20 mouse cellular contexts compared by ENCODE assay signal in the genomic region with DNA sequence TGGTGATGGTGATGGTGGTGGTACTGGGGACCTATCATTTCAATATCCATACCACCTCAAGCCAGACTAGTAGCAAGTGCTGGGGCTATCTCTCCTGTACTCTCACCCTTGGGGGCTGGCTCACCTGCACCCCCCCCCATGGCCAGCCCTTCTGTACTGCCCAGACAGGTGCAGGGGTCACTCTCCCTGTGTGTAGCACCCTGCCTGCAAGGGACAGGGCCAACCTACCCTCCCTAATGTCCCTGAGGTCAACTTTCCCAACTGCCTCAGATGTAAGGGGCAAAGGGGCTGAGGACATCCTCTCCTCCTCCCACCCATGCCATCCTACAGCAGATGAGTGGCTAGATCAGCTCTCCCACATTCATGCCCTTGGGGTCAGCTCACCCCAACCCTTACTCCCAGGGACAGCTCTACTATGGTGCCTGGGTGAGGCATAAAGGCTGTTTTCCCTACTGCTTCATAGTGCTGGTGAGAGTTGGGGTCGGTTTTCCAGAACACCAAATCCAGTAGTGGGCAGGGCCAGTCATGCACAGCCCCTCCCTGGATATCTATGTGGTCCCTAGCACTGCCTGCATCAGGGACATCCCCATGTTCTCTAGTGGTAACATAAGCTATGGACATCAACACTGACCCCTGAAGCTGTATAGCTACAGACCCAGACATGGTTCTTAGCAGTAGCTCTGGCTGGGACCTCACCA. TPM values are rescaled to one million over a fixed set of nuclear protein-coding genes. Genes with fewer than 3 reads are reported as not detected.
A peak's percentile ranks its signal among the peaks of the same experiment; 100 is the strongest.
DNase-seq lines count a peak whose midpoint lies in the region; ATAC-seq lines count a peak whose summit lies in the region.
"Had no signal": no experiment of that assay in that cellular context is flagged by ENCODE, and none has a peak within 500 bp of the region (broad histone marks: within the 10 kb centered on the region; RNA-seq: fewer than 3 reads in every experiment).

No protein-coding gene starts in this region.

- H3K4me3 ChIP-seq in hindbrain, embryonic 14.5 days (replicated peaks; ENCODE audit: low read length), result no peak overlapping the region
- H3K4me3 ChIP-seq in hindbrain, embryonic 13.5 days, result no peak overlapping the region
- no peak overlapping the region for H3K4me3 ChIP-seq in midbrain, embryonic 11.5 days (ENCODE audit: low read depth, low read length)
- H3K4me3 ChIP-seq in midbrain, embryonic 16.5 days (ENCODE audit: low read depth, low read length), result no peak overlapping the region
- H3K4me3 ChIP-seq in limb, embryonic 15.5 days, result no peak overlapping the region
- H3K4me3 ChIP-seq: erythroblast, embryonic 14.5 days; neural tube, embryonic 13.5 days had no signal

- WGBS in hindbrain, embryonic 14.5 days, result 37% methylated on average over 1 of the region's 1 CpGs
- 52% methylated on average over 1 of the region's 1 CpGs for whole genome bisulfite sequencing in hindbrain, embryonic 13.5 days
- WGBS in midbrain, embryonic 11.5 days, result 47% methylated on average over 1 of the region's 1 CpGs
- WGBS in midbrain, embryonic 16.5 days, result 55% methylated on average over 1 of the region's 1 CpGs
- WGBS in limb, embryonic 15.5 days, result 27% methylated on average over 1 of the region's 1 CpGs

- no peaks in the 10 kb centered on the region for H3K4me1 ChIP-seq in hindbrain, embryonic 14.5 days (replicated peaks; ENCODE audit: control insufficient read depth, insufficient read depth, low read length)
- H3K4me1 ChIP-seq in hindbrain, embryonic 13.5 days (replicated peaks), result peaks cover 2% of the 10 kb centered on the region; the same call in 1 of the 2 replicates
- H3K4me1 ChIP-seq in midbrain, embryonic 11.5 days (ENCODE audit: control insufficient read depth, insufficient read depth, low read length), result no peaks in the 10 kb centered on the region
- no peaks in the 10 kb centered on the region for H3K4me1 ChIP-seq in midbrain, embryonic 16.5 days (ENCODE audit: control insufficient read depth, insufficient read depth, low read length)
- no peaks in the 10 kb centered on the region for H3K4me1 ChIP-seq in limb, embryonic 15.5 days

- no peak overlapping the region for H3K27ac ChIP-seq in hindbrain, embryonic 14.5 days
- no peak overlapping the region for H3K27ac ChIP-seq in hindbrain, embryonic 13.5 days
- no peak overlapping the region for H3K27ac ChIP-seq in midbrain, embryonic 11.5 days (ENCODE audit: low read depth, low read length)
- no peak overlapping the region for H3K27ac ChIP-seq in midbrain, embryonic 16.5 days (ENCODE audit: low read length)
- no peak overlapping the region for H3K27ac ChIP-seq in limb, embryonic 15.5 days
- H3K27ac ChIP-seq: liver, embryonic 14.5 days; neural tube, embryonic 13.5 days had no signal

- H3K9ac ChIP-seq in hindbrain, embryonic 14.5 days, result no peak overlapping the region
- no peak overlapping the region for H3K9ac ChIP-seq in hindbrain, embryonic 13.5 days
- H3K9ac ChIP-seq in midbrain, embryonic 11.5 days (ENCODE audit: low read length), result no peak overlapping the region
- H3K9ac ChIP-seq in midbrain, embryonic 16.5 days (ENCODE audit: low read depth, low read length), result no peak overlapping the region
- no peak overlapping the region for H3K9ac ChIP-seq in limb, embryonic 15.5 days
- H3K9ac ChIP-seq: liver, embryonic 14.5 days; neural tube, embryonic 13.5 days had no signal

- peaks cover 19% of the 10 kb centered on the region for H3K27me3 ChIP-seq in hindbrain, embryonic 14.5 days (ENCODE audit: control insufficient read depth, insufficient read depth, low read length)
- peaks cover 19% of the 10 kb centered on the region for H3K27me3 ChIP-seq in hindbrain, embryonic 13.5 days
- H3K27me3 ChIP-seq in midbrain, embryonic 11.5 days (ENCODE audit: control insufficient read depth, insufficient read depth, low read length), result peaks cover 16% of the 10 kb centered on the region
- peaks cover 10% of the 10 kb centered on the region for H3K27me3 ChIP-seq in midbrain, embryonic 16.5 days (ENCODE audit: control insufficient read depth, insufficient read depth, low read depth, low read length)
- H3K27me3 ChIP-seq in limb, embryonic 15.5 days, result peaks cover 11% of the 10 kb centered on the region

- no peaks in the 10 kb centered on the region for H3K36me3 ChIP-seq in hindbrain, embryonic 14.5 days (replicated peaks; ENCODE audit: control insufficient read depth, insufficient read depth)
- H3K36me3 ChIP-seq in hindbrain, embryonic 13.5 days, result no peaks in the 10 kb centered on the region
- H3K36me3 ChIP-seq in midbrain, embryonic 11.5 days (ENCODE audit: control insufficient read depth, insufficient read depth, low read length), result no peaks in the 10 kb centered on the region
- H3K36me3 ChIP-seq in midbrain, embryonic 16.5 days (ENCODE audit: control insufficient read depth, insufficient read depth, low read length), result no peaks in the 10 kb centered on the region
- no peaks in the 10 kb centered on the region for H3K36me3 ChIP-seq in limb, embryonic 15.5 days
- H3K36me3 ChIP-seq: G1E; neural tube, embryonic 13.5 days had no signal

- H3K9me3 ChIP-seq in hindbrain, embryonic 14.5 days (ENCODE audit: control insufficient read depth, low read length), result no peaks in the 10 kb centered on the region
- no peaks in the 10 kb centered on the region for H3K9me3 ChIP-seq in hindbrain, embryonic 13.5 days
- no peaks in the 10 kb centered on the region for H3K9me3 ChIP-seq in midbrain, embryonic 11.5 days (ENCODE audit: control insufficient read depth, low read length)
- no peaks in the 10 kb centered on the region for H3K9me3 ChIP-seq in midbrain, embryonic 16.5 days (replicated peaks; ENCODE audit: control insufficient read depth, low read length, poor library complexity, severe bottlenecking)
- no peaks in the 10 kb centered on the region for H3K9me3 ChIP-seq in limb, embryonic 15.5 days
- H3K9me3 ChIP-seq: G1E; neural tube, embryonic 13.5 days had no signal

- no peak overlapping the region for H3K4me2 ChIP-seq in hindbrain, embryonic 14.5 days (replicated peaks)
- no peak overlapping the region for H3K4me2 ChIP-seq in hindbrain, embryonic 13.5 days
- no peak overlapping the region for H3K4me2 ChIP-seq in midbrain, embryonic 11.5 days
- H3K4me2 ChIP-seq in midbrain, embryonic 16.5 days (ENCODE audit: low read length), result no peak overlapping the region
- H3K4me2 ChIP-seq in limb, embryonic 15.5 days, result no peak overlapping the region
- H3K4me2 ChIP-seq: neural tube, embryonic 13.5 days had no signal

- 0 out of 2 replicates have a peak, but pooled peaks have one; percentile 40 for ATAC-seq in cerebellum, adult (ENCODE audit: insufficient number of reproducible peaks, low FRiP score, low TSS enrichment)
- peak; percentile 51 for ATAC-seq in hindbrain, embryonic 14.5 days (ENCODE audit: low FRiP score)
- ATAC-seq in hindbrain, embryonic 13.5 days (ENCODE audit: low FRiP score), result no peak; the same call in 1 of the 2 replicates
- ATAC-seq in midbrain, embryonic 11.5 days (ENCODE audit: low FRiP score), result peak; percentile 65
- ATAC-seq in midbrain, embryonic 16.5 days, result no peak; the same call in 1 of the 2 replicates
- 0 out of 2 replicates have a peak, but pooled peaks have one; percentile 41 for ATAC-seq in limb, embryonic 15.5 days (ENCODE audit: insufficient number of reproducible peaks, low FRiP score, low TSS enrichment, low read depth)
- ATAC-seq: CD4-positive, CD25-positive, alpha-beta regulatory T cell, adult 4 months had no signal

- DNase-seq in cerebellum, adult 18-20 months, result no peak
- no peak for DNase-seq in hindbrain, embryonic 14.5 days (ENCODE audit: low spot score)
- no peak for DNase-seq in midbrain, embryonic 11.5 days (ENCODE audit: low spot score, missing footprints)
- no peak for DNase-seq in natural killer cell, adult 2 months (ENCODE audit: low spot score in 2 of 2)
- DNase-seq: cerebellum, adult 9-11 months; heart, adult 11 months; kidney, adult 8-10 months; lung, postnatal 14 days; spleen, adult 18-20 months; thymus, postnatal 36 days had no signal

RNA-seq across cellular contexts. Expression of a gene that starts 5.3 kb away (rescaled TPM):
- not detected in 2 replicates for polyA plus RNA-seq in hindbrain, embryonic 14.5 days (2014; fragmentation: Nextera tagmentation; extraction: Ambion mirVana)
- not detected in 2 replicates for polyA plus RNA-seq in hindbrain, embryonic 13.5 days (2015; fragmentation: Nextera tagmentation; extraction: Ambion mirVana)
- polyA plus RNA-seq in midbrain, embryonic 11.5 days (2014; fragmentation: Nextera tagmentation; extraction: Ambion mirVana), result not detected in 2 replicates
- polyA plus RNA-seq in midbrain, embryonic 16.5 days (2015; fragmentation: Nextera tagmentation; extraction: Ambion mirVana), result 0.08 TPM in 1 of 2 replicates, not detected in the other
- not detected in 2 replicates for polyA plus RNA-seq in limb, embryonic 15.5 days (2015; fragmentation: Nextera tagmentation; extraction: Ambion mirVana)
- polyA plus RNA-seq: CD4-positive, CD25-positive, alpha-beta regulatory T cell, adult 4 months; erythroblast, embryonic 14.5 days; G1E; heart, postnatal 0 days had no signal

RNA-seq across cellular contexts. Expression of a gene that starts 41.0 kb away (rescaled TPM):
- not detected in 2 replicates for polyA plus RNA-seq in hindbrain, embryonic 14.5 days (2014; fragmentation: Nextera tagmentation; extraction: Ambion mirVana)
- not detected in 2 replicates for polyA plus RNA-seq in hindbrain, embryonic 13.5 days (2015; fragmentation: Nextera tagmentation; extraction: Ambion mirVana)
- polyA plus RNA-seq in midbrain, embryonic 11.5 days (2014; fragmentation: Nextera tagmentation; extraction: Ambion mirVana), result 0.11 TPM in 1 of 2 replicates, not detected in the other
- 0.07 and 0.08 TPM in 2 replicates for polyA plus RNA-seq in midbrain, embryonic 16.5 days (2015; fragmentation: Nextera tagmentation; extraction: Ambion mirVana)
- 0.05 TPM in 1 of 2 replicates, not detected in the other for polyA plus RNA-seq in limb, embryonic 15.5 days (2015; fragmentation: Nextera tagmentation; extraction: Ambion mirVana)
- polyA plus RNA-seq: CD4-positive, CD25-positive, alpha-beta regulatory T cell, adult 4 months; erythroblast, embryonic 14.5 days; G1E; heart, postnatal 0 days; liver, embryonic 14.5 days; neural tube, embryonic 13.5 days had no signal

Comparison
In these comparisons a context has a peak if more than half of its experiments do, and no peak if none do; other contexts are left out.
1. ATAC-seq: peak in cerebellum, adult (single experiment), hindbrain, embryonic 14.5 days (single experiment), midbrain, embryonic 11.5 days (single experiment) and limb, embryonic 15.5 days (single experiment); none in hindbrain, embryonic 13.5 days (single experiment) and midbrain, embryonic 16.5 days (single experiment).